Mouse (Mus musculus): ENCODE results near the gene Prkcq. TPM values are rescaled to one million over a fixed set of nuclear protein-coding genes. Genes with fewer than 3 reads are reported as not detected.

Prkcq gene
- polyA plus RNA-seq, 1 experiment from 2014 or later: 4.6 TPM

GRCm38 (mm10) chr2:11204232-11204631 is 32.3 kb downstream of the Prkcq start:
- H3K27ac ChIP-seq: no peak overlapping the region
- no peak overlapping the region for H3K9ac ChIP-seq
- H3K4me1 ChIP-seq (replicated peaks): peaks cover 12% of the 10 kb centered on the region
- no peaks in the 10 kb centered on the region for H3K27me3 ChIP-seq
- H3K9me3 ChIP-seq (replicated peaks): no peaks in the 10 kb centered on the region
- ATAC-seq (ENCODE audit: low read depth) (no peak), DNase-seq (no peak)
- 50% methylated on average over 5 of the region's 5 CpGs for WGBS (ENCODE audit: insufficient replicate concordance)
- no peak overlapping the region for H3K4me3 ChIP-seq (replicated peaks)
- H3K36me3 ChIP-seq: no peaks in the 10 kb centered on the region
- no peak overlapping the region for H3K4me2 ChIP-seq

GRCm38 (mm10) chr2:11204961-11205360 is 33.1 kb downstream of the Prkcq start:
- WGBS (ENCODE audit: insufficient replicate concordance): 51% methylated on average over 9 of the region's 9 CpGs
- ATAC-seq (ENCODE audit: low read depth) (no peak), DNase-seq (no peak)
- no peaks in the 10 kb centered on the region for H3K27me3 ChIP-seq
- no peaks in the 10 kb centered on the region for H3K36me3 ChIP-seq
- no peak overlapping the region for H3K9ac ChIP-seq
- H3K9me3 ChIP-seq (replicated peaks): no peaks in the 10 kb centered on the region
- no peak overlapping the region for H3K4me2 ChIP-seq
- H3K4me3 ChIP-seq (replicated peaks): no peak overlapping the region
- H3K27ac ChIP-seq: no peak overlapping the region
- peaks cover 19% of the 10 kb centered on the region for H3K4me1 ChIP-seq (replicated peaks)

GRCm38 (mm10) chr2:11205720-11206119 is 33.8 kb downstream of the Prkcq start:
- H3K9ac ChIP-seq: no peak overlapping the region
- H3K27ac ChIP-seq: no peak overlapping the region
- H3K4me3 ChIP-seq (replicated peaks): no peak overlapping the region
- ATAC-seq (ENCODE audit: low read depth) (no peak), DNase-seq (no peak)
- no peaks in the 10 kb centered on the region for H3K36me3 ChIP-seq
- peaks cover 26% of the 10 kb centered on the region for H3K4me1 ChIP-seq (replicated peaks)
- H3K4me2 ChIP-seq: no peak overlapping the region
- 55% methylated on average over 6 of the region's 6 CpGs for WGBS (ENCODE audit: insufficient replicate concordance)
- no peaks in the 10 kb centered on the region for H3K27me3 ChIP-seq
- H3K9me3 ChIP-seq (replicated peaks): no peaks in the 10 kb centered on the region

GRCm38 (mm10) chr2:11208263-11208662 is 36.4 kb downstream of the Prkcq start:
- WGBS (ENCODE audit: insufficient replicate concordance): 18% methylated on average over 9 of the region's 9 CpGs
- ATAC-seq (ENCODE audit: low read depth): no peak

GRCm38 (mm10) chr2:11209335-11209734 is 37.4 kb downstream of the Prkcq start:
- no peak for ATAC-seq (ENCODE audit: low read depth)
- H3K4me1 ChIP-seq (replicated peaks): peaks cover 19% of the 10 kb centered on the region
- DNase-seq: no peak
- H3K4me2 ChIP-seq: no peak overlapping the region
- H3K9me3 ChIP-seq (replicated peaks): no peaks in the 10 kb centered on the region
- no peaks in the 10 kb centered on the region for H3K36me3 ChIP-seq
- no peaks in the 10 kb centered on the region for H3K27me3 ChIP-seq
- no peak overlapping the region for H3K4me3 ChIP-seq (replicated peaks)
- 12% methylated on average over 6 of the region's 6 CpGs for WGBS (ENCODE audit: insufficient replicate concordance)
- H3K27ac ChIP-seq: no peak overlapping the region; the same call in 1 of the 2 replicates
- H3K9ac ChIP-seq: no peak overlapping the region

More at GRCm38 (mm10) chr2:11208263-11208662, 36.4 kb downstream of the Prkcq start:
- Histone ChIP-seq H3K36me3 (no peaks in the 10 kb centered on the region), H3K27ac (no peak overlapping the region), H3K4me1 (replicated peaks) (peaks cover 24% of the 10 kb centered on the region), H3K4me2 (no peak overlapping the region), H3K9ac (no peak overlapping the region), H3K4me3 (replicated peaks) (no peak overlapping the region), H3K9me3 (replicated peaks) (no peaks in the 10 kb centered on the region), H3K27me3 (no peaks in the 10 kb centered on the region)
- DNase-seq: no peak

GRCm38 (mm10) chr2:11210241-11210916 is 38.5 kb downstream of the Prkcq start:
- ATAC-seq (ENCODE audit: low read depth) (0 out of 2 replicates have a peak, but pooled peaks have one; percentile 39), DNase-seq (no peak)
- H3K36me3 ChIP-seq: no peaks in the 10 kb centered on the region
- H3K4me2 ChIP-seq: no peak overlapping the region
- H3K27ac ChIP-seq: no peak overlapping the region
- H3K9me3 ChIP-seq (replicated peaks): no peaks in the 10 kb centered on the region
- no peak overlapping the region for H3K4me3 ChIP-seq (replicated peaks)
- no peaks in the 10 kb centered on the region for H3K27me3 ChIP-seq
- H3K9ac ChIP-seq: no peak overlapping the region
- 28% methylated on average over 8 of the region's 8 CpGs for WGBS (ENCODE audit: insufficient replicate concordance)
- peaks cover 19% of the 10 kb centered on the region for H3K4me1 ChIP-seq (replicated peaks)

GRCm38 (mm10) chr2:11211961-11212562 is 40.2 kb downstream of the Prkcq start:
- H3K27ac ChIP-seq: no peak overlapping the region
- WGBS (ENCODE audit: insufficient replicate concordance): 52% methylated on average over 7 of the region's 7 CpGs
- ATAC-seq (ENCODE audit: low read depth) (no peak), DNase-seq (no peak)
- H3K36me3 ChIP-seq: no peaks in the 10 kb centered on the region
- peaks cover 26% of the 10 kb centered on the region for H3K4me1 ChIP-seq (replicated peaks)
- H3K4me2 ChIP-seq: no peak overlapping the region
- no peaks in the 10 kb centered on the region for H3K9me3 ChIP-seq (replicated peaks)
- no peak overlapping the region for H3K4me3 ChIP-seq (replicated peaks)
- no peak overlapping the region for H3K9ac ChIP-seq
- H3K27me3 ChIP-seq: no peaks in the 10 kb centered on the region

- DNase-seq (no peak), ATAC-seq (ENCODE audit: low read depth) (no peak)
- Histone ChIP-seq H3K9ac (no peak overlapping the region), H3K4me1 (replicated peaks) (peaks cover 31% of the 10 kb centered on the region), H3K27ac (no peak overlapping the region), H3K4me2 (no peak overlapping the region), H3K9me3 (replicated peaks) (no peaks in the 10 kb centered on the region), H3K36me3 (no peaks in the 10 kb centered on the region), H3K27me3 (no peaks in the 10 kb centered on the region), H3K4me3 (replicated peaks) (no peak overlapping the region)
- WGBS (ENCODE audit: insufficient replicate concordance): 63% methylated on average over 4 of the region's 4 CpGs
Measured at GRCm38 (mm10) chr2:11216421-11216820, 44.5 kb downstream of the Prkcq start.

- Histone ChIP-seq H3K4me3 (replicated peaks) (no peak overlapping the region), H3K27me3 (no peaks in the 10 kb centered on the region), H3K9ac (no peak overlapping the region), H3K9me3 (replicated peaks) (no peaks in the 10 kb centered on the region), H3K27ac (no peak overlapping the region), H3K4me2 (no peak overlapping the region), H3K4me1 (replicated peaks) (peaks cover 31% of the 10 kb centered on the region), H3K36me3 (no peaks in the 10 kb centered on the region)
- DNase-seq: no peak
- WGBS (ENCODE audit: insufficient replicate concordance): 52% methylated on average over 5 of the region's 5 CpGs
- ATAC-seq (ENCODE audit: low read depth): no peak
Measured at GRCm38 (mm10) chr2:11216847-11217246, 44.9 kb downstream of the Prkcq start.

- Histone ChIP-seq H3K27ac (no peak overlapping the region), H3K36me3 (no peaks in the 10 kb centered on the region), H3K9ac (no peak overlapping the region), H3K27me3 (no peaks in the 10 kb centered on the region), H3K4me3 (replicated peaks) (no peak overlapping the region), H3K4me1 (replicated peaks) (peaks cover 31% of the 10 kb centered on the region), H3K4me2 (no peak overlapping the region), H3K9me3 (replicated peaks) (no peaks in the 10 kb centered on the region)
- WGBS (ENCODE audit: insufficient replicate concordance): 17% methylated on average over 5 of the region's 5 CpGs
- DNase-seq (no peak), ATAC-seq (ENCODE audit: low read depth) (peak; percentile 77)
Measured at GRCm38 (mm10) chr2:11218122-11218521, 46.2 kb downstream of the Prkcq start.

GRCm38 (mm10) chr2:11219262-11219661 is 47.4 kb downstream of the Prkcq start:
- DNase-seq: no peak
- H3K4me1 ChIP-seq (replicated peaks): peaks cover 31% of the 10 kb centered on the region
- H3K9me3 ChIP-seq (replicated peaks): no peaks in the 10 kb centered on the region
- H3K27ac ChIP-seq: no peak overlapping the region
- no peak overlapping the region for H3K4me2 ChIP-seq
- ATAC-seq (ENCODE audit: low read depth): no peak
- no peak overlapping the region for H3K4me3 ChIP-seq (replicated peaks)
- 91% methylated on average over 2 of the region's 2 CpGs for WGBS (ENCODE audit: insufficient replicate concordance)
- H3K27me3 ChIP-seq: no peaks in the 10 kb centered on the region
- no peaks in the 10 kb centered on the region for H3K36me3 ChIP-seq
- no peak overlapping the region for H3K9ac ChIP-seq

Data from liver, embryonic 13.5 days (tissue).